ENCODE assay signal across 33 mouse cellular contexts in genomic region chr7:46240091-46240490, GRCm38 (mm10). TPM values are rescaled to one million over a fixed set of nuclear protein-coding genes. Genes with fewer than 3 reads are reported as not detected.
DNase-seq lines count a peak whose midpoint lies in the region; ATAC-seq and TF ChIP-seq lines count a peak whose summit lies in the region.
"Had no signal": no experiment of that assay in that cellular context is flagged by ENCODE, and none has a peak within 500 bp of the region (broad histone marks: within the 10 kb centered on the region; RNA-seq: fewer than 3 reads in every experiment).

No protein-coding gene starts in this region.

- no peak for ATAC-seq in forebrain, postnatal 0 days
- no peak for ATAC-seq in forebrain, embryonic 13.5 days
- ATAC-seq: CD4-positive, CD25-positive, alpha-beta regulatory T cell, adult 4 months; inflammation-experienced regulatory T-cells, adult 6 months; lung, postnatal 0 days had no signal

- H3K9ac ChIP-seq in forebrain, postnatal 0 days: no peak overlapping the region
- no peak overlapping the region for H3K9ac ChIP-seq in forebrain, embryonic 13.5 days
- H3K9ac ChIP-seq: embryonic facial prominence, embryonic 13.5 days; forebrain, embryonic 12.5 days; hindbrain, embryonic 15.5 days; limb, embryonic 15.5 days; liver, embryonic 13.5 days; midbrain, embryonic 12.5 days; neural tube, embryonic 12.5 days had no signal

- H3K4me2 ChIP-seq in forebrain, postnatal 0 days (ENCODE audit: low read depth): no peak overlapping the region
- no peak overlapping the region for H3K4me2 ChIP-seq in forebrain, embryonic 13.5 days
- H3K4me2 ChIP-seq: embryonic facial prominence, embryonic 13.5 days; forebrain, embryonic 12.5 days; heart, embryonic 11.5 days; hindbrain, embryonic 15.5 days; limb, embryonic 15.5 days; liver, embryonic 13.5 days; midbrain, embryonic 12.5 days; neural tube, embryonic 12.5 days had no signal

- H3K36me3 ChIP-seq in forebrain, postnatal 0 days (ENCODE audit: insufficient read depth): no peaks in the 10 kb centered on the region
- H3K36me3 ChIP-seq in forebrain, embryonic 13.5 days (ENCODE audit: poor library complexity, severe bottlenecking): no peaks in the 10 kb centered on the region
- H3K36me3 ChIP-seq: embryonic facial prominence, embryonic 13.5 days; forebrain, embryonic 12.5 days; hindbrain, embryonic 15.5 days; limb, embryonic 10.5 days; limb, embryonic 15.5 days; liver, embryonic 13.5 days; midbrain, embryonic 12.5 days; neural tube, embryonic 12.5 days had no signal

- TF ChIP-seq CTCF in forebrain, postnatal 0 days (IDR thresholded peaks at IDR 0.05; ENCODE audit: low read depth): no peak

- no peaks in the 10 kb centered on the region for H3K27me3 ChIP-seq in forebrain, postnatal 0 days (ENCODE audit: insufficient read depth, low read length)
- H3K27me3 ChIP-seq in forebrain, embryonic 13.5 days: no peaks in the 10 kb centered on the region
- H3K27me3 ChIP-seq: embryonic facial prominence, embryonic 13.5 days; hindbrain, embryonic 15.5 days; limb, embryonic 15.5 days; liver, embryonic 13.5 days; neural tube, embryonic 12.5 days had no signal

- no peaks in the 10 kb centered on the region for H3K9me3 ChIP-seq in forebrain, postnatal 0 days (ENCODE audit: low read length)
- no peaks in the 10 kb centered on the region for H3K9me3 ChIP-seq in forebrain, embryonic 13.5 days (replicated peaks)
- H3K9me3 ChIP-seq: embryonic facial prominence, embryonic 13.5 days; forebrain, embryonic 12.5 days; hindbrain, embryonic 15.5 days; limb, embryonic 10.5 days; limb, embryonic 15.5 days; liver, embryonic 13.5 days; megakaryocyte, embryonic 14.5 days; midbrain, embryonic 12.5 days; neural tube, embryonic 12.5 days had no signal

- H3K4me1 ChIP-seq in forebrain, postnatal 0 days (ENCODE audit: insufficient read depth): peaks cover 8% of the 10 kb centered on the region; the same call in 1 of the 2 replicates
- peaks cover 22% of the 10 kb centered on the region for H3K4me1 ChIP-seq in forebrain, embryonic 13.5 days
- H3K4me1 ChIP-seq: liver, embryonic 13.5 days; neural tube, embryonic 12.5 days had no signal

- 54% methylated on average over 4 of the region's 4 CpGs for WGBS in forebrain, postnatal 0 days
- 81% methylated on average over 4 of the region's 4 CpGs for WGBS in forebrain, embryonic 13.5 days

- no peak overlapping the region for H3K27ac ChIP-seq in forebrain, postnatal 0 days (ENCODE audit: low read depth, low read length)
- H3K27ac ChIP-seq in forebrain, embryonic 13.5 days: no peak overlapping the region
- H3K27ac ChIP-seq: embryonic facial prominence, embryonic 13.5 days; forebrain, embryonic 12.5 days; hindbrain, embryonic 15.5 days; layer of hippocampus, adult 2 months; limb, embryonic 10.5 days; limb, embryonic 15.5 days; liver, embryonic 13.5 days; midbrain, embryonic 12.5 days; neural tube, embryonic 12.5 days had no signal

- H3K4me3 ChIP-seq in forebrain, postnatal 0 days (ENCODE audit: low read depth, low read length): no peak overlapping the region
- H3K4me3 ChIP-seq in forebrain, embryonic 13.5 days: no peak overlapping the region
- H3K4me3 ChIP-seq: embryonic facial prominence, embryonic 13.5 days; forebrain, embryonic 12.5 days; hindbrain, embryonic 15.5 days; layer of hippocampus, adult 2 months; limb, embryonic 10.5 days; limb, embryonic 15.5 days; liver, embryonic 13.5 days; megakaryocyte, embryonic 14.5 days; midbrain, embryonic 12.5 days; myocyte; neural tube, embryonic 12.5 days had no signal

- DNase-seq in forebrain, postnatal 0 days: peak; percentile 41
- DNase-seq in cerebellum, adult 18-20 months: peak; percentile 29 to 37
- peak; percentile 59 for DNase-seq in cerebellum, adult 9-10 months
- peak; percentile 40 to 50 for DNase-seq in cerebellum, postnatal 36 days
- DNase-seq in thymus, postnatal 10 days (ENCODE audit: low spot score in 2 of 2): no peak
- no peak for DNase-seq in gastrocnemius, adult 8-10 months (ENCODE audit: low spot score in 2 of 2)
- DNase-seq: adrenal gland, postnatal 25 days; gastrocnemius, postnatal 36 days; heart, adult 18-20 months; heart, postnatal 4 days; kidney, adult 2 months; kidney, postnatal 36 days; liver, embryonic 13.5 days; lung, adult 18-20 months; lung, postnatal 4 days had no signal

RNA-seq across cellular contexts. Expression of gene Otog, which starts 0.7 kb away (rescaled TPM):
- 0.08 TPM in 1 of 2 replicates, not detected in the other for total RNA-seq in forebrain, postnatal 0 days (2014; rRNA removed)
- 0.02 and 0.03 TPM in 2 replicates for polyA plus RNA-seq in forebrain, postnatal 0 days (2015; fragmentation: Nextera tagmentation; extraction: Ambion mirVana)
- polyA plus RNA-seq in forebrain, embryonic 13.5 days (2015; fragmentation: Nextera tagmentation; extraction: Ambion mirVana): not detected in 2 replicates
- total RNA-seq in gastrocnemius, adult 8-10 months (2022): under 1 TPM; 0.39 to 0.88 (median 0.65) TPM
- total RNA-seq: heart, postnatal 4 days had no signal
- polyA plus RNA-seq: CD4-positive, CD25-positive, alpha-beta regulatory T cell, adult 4 months; forebrain, embryonic 12.5 days; heart, embryonic 11.5 days; heart, postnatal 0 days; inflammation-experienced regulatory T-cells, adult 6 months; liver, embryonic 13.5 days; lung, postnatal 0 days; stomach, embryonic 14.5 days; urinary bladder, adult 2 months had no signal

RNA-seq across cellular contexts. Expression of gene Ush1c, which starts 1.8 kb away (rescaled TPM):
- 0.31 and 1.6 TPM in 2 replicates for total RNA-seq in forebrain, postnatal 0 days (2014; rRNA removed)
- polyA plus RNA-seq in forebrain, postnatal 0 days (2015; fragmentation: Nextera tagmentation; extraction: Ambion mirVana): 1.6 and 1.9 TPM in 2 replicates
- polyA plus RNA-seq in forebrain, embryonic 13.5 days (2015; fragmentation: Nextera tagmentation; extraction: Ambion mirVana): 2.7 and 2.8 TPM in 2 replicates
- 10 to 100 TPM in 1 of 4 experiments, 1 to 10 TPM in 3; 5.6 to 11.4 (median 7.0) TPM for total RNA-seq in gastrocnemius, adult 8-10 months (2022)
- polyA plus RNA-seq: CD4-positive, CD25-positive, alpha-beta regulatory T cell, adult 4 months; inflammation-experienced regulatory T-cells, adult 6 months; liver, embryonic 13.5 days; myocyte; urinary bladder, adult 2 months had no signal

Comparison
In these comparisons a context has a peak if more than half of its experiments do, and no peak if none do; other contexts are left out.
1. DNase-seq: peak in forebrain, postnatal 0 days (single experiment), cerebellum, adult 18-20 months (2 of 2), cerebellum, adult 9-10 months (single experiment) and cerebellum, postnatal 36 days (2 of 2); none in thymus, postnatal 10 days (0 of 2) and gastrocnemius, adult 8-10 months (0 of 2).